9 mouse cellular contexts compared by ENCODE assay signal in genomic region chr5:140217900-140218299, GRCm38 (mm10).
DNase-seq lines count a peak whose midpoint lies in the region; ATAC-seq and TF ChIP-seq lines count a peak whose summit lies in the region.
"Had no signal": no experiment of that assay in that cellular context is flagged by ENCODE, and none has a peak within 500 bp of the region (broad histone marks: within the 10 kb centered on the region; RNA-seq: fewer than 3 reads in every experiment).

No protein-coding gene starts in this region.

- no peak for ATAC-seq in kidney, postnatal 0 days (replicated peaks; ENCODE audit: low FRiP score, low read depth)
- ATAC-seq in kidney, embryonic 16.5 days (ENCODE audit: low FRiP score, low TSS enrichment): no peak

- no peaks in the 10 kb centered on the region for H3K36me3 ChIP-seq in kidney, postnatal 0 days (ENCODE audit: insufficient read depth, low read length)
- H3K36me3 ChIP-seq in kidney, embryonic 16.5 days (ENCODE audit: insufficient read depth, low read length): no peaks in the 10 kb centered on the region
- H3K36me3 ChIP-seq: stomach, embryonic 15.5 days had no signal

- H3K27ac ChIP-seq in kidney, postnatal 0 days: no peak overlapping the region
- H3K27ac ChIP-seq in kidney, embryonic 16.5 days (ENCODE audit: low read length): no peak overlapping the region
- H3K27ac ChIP-seq: stomach, embryonic 15.5 days had no signal

- H3K4me2 ChIP-seq in kidney, postnatal 0 days (ENCODE audit: low read length): no peak overlapping the region
- H3K4me2 ChIP-seq in kidney, embryonic 16.5 days (replicated peaks; ENCODE audit: low read depth, low read length): no peak overlapping the region
- H3K4me2 ChIP-seq: stomach, embryonic 15.5 days had no signal

- no peaks in the 10 kb centered on the region for H3K4me1 ChIP-seq in kidney, postnatal 0 days (replicated peaks; ENCODE audit: insufficient read depth, low read length)
- H3K4me1 ChIP-seq in kidney, embryonic 16.5 days (ENCODE audit: insufficient read depth, low read length): peaks cover 4% of the 10 kb centered on the region; the same call in 1 of the 2 replicates
- H3K4me1 ChIP-seq: stomach, embryonic 15.5 days had no signal

- H3K9ac ChIP-seq in kidney, postnatal 0 days (ENCODE audit: low read depth, low read length): no peak overlapping the region
- no peak overlapping the region for H3K9ac ChIP-seq in kidney, embryonic 16.5 days (replicated peaks; ENCODE audit: low read length)
- H3K9ac ChIP-seq: stomach, embryonic 15.5 days had no signal

- DNase-seq in kidney, postnatal 0 days (ENCODE audit: low spot score): peak; percentile 69
- DNase-seq in NIH3T3 (ENCODE audit: low read depth): peak; percentile 77
- peak; percentile 73 for DNase-seq in cerebellum, adult 9-10 months
- peak; percentile 68 for DNase-seq in mesoderm, embryonic 11.5 days (ENCODE audit: low read depth, low spot score)
- DNase-seq in spleen, postnatal 14 days (ENCODE audit: low spot score in 2 of 2): no peak
- DNase-seq in frontal cortex, postnatal 25 days (ENCODE audit: low spot score in 2 of 2): no peak

- 0 out of 2 replicates have a peak, but pooled peaks have one; percentile 3 for TF ChIP-seq CTCF in kidney, postnatal 0 days (IDR thresholded peaks at IDR 0.05; ENCODE audit: low read depth)

- no peak overlapping the region for H3K4me3 ChIP-seq in kidney, postnatal 0 days (replicated peaks; ENCODE audit: low read depth, low read length)
- H3K4me3 ChIP-seq in kidney, embryonic 16.5 days (ENCODE audit: low read length): no peak overlapping the region
- H3K4me3 ChIP-seq: megakaryocyte, embryonic 14.5 days; stomach, embryonic 15.5 days had no signal

- H3K9me3 ChIP-seq in kidney, postnatal 0 days (replicated peaks; ENCODE audit: low read length): no peaks in the 10 kb centered on the region
- no peaks in the 10 kb centered on the region for H3K9me3 ChIP-seq in kidney, embryonic 16.5 days (ENCODE audit: low read length)
- H3K9me3 ChIP-seq: megakaryocyte, embryonic 14.5 days; stomach, embryonic 15.5 days had no signal

- 37% methylated on average over 2 of the region's 2 CpGs for WGBS in kidney, postnatal 0 days
- WGBS in kidney, embryonic 16.5 days: 29% methylated on average over 2 of the region's 2 CpGs

- H3K27me3 ChIP-seq in kidney, postnatal 0 days (ENCODE audit: insufficient read depth, low read length): no peaks in the 10 kb centered on the region
- H3K27me3 ChIP-seq in kidney, embryonic 16.5 days (ENCODE audit: insufficient read depth, low read length): no peaks in the 10 kb centered on the region
- H3K27me3 ChIP-seq: megakaryocyte, embryonic 14.5 days; stomach, embryonic 15.5 days had no signal

Comparison
In these comparisons a context has a peak if more than half of its experiments do, and no peak if none do; other contexts are left out.
1. DNase-seq: peak in kidney, postnatal 0 days (single experiment), NIH3T3 (single experiment), cerebellum, adult 9-10 months (single experiment) and mesoderm, embryonic 11.5 days (single experiment); none in spleen, postnatal 14 days (0 of 2) and frontal cortex, postnatal 25 days (0 of 2).